Mouse (Mus musculus) brain, embryonic 18.5 days (tissue): ENCODE measurements around the gene Fam129c.

Experiments
- DNase-seq: peaks from one replicate; pipeline ENCODE4 v3.0.0-alpha.2; 2012; ENCODE audit warnings: low read depth, low spot score

Gene Fam129c

GRCm38 (mm10) chr8:71574426-71574825 lies 23.0 kb upstream of the Fam129c start:
- DNase-seq: no peak

GRCm38 (mm10) chr8:71575020-71575419 lies 22.4 kb upstream of the Fam129c start:
- DNase-seq: no peak

- DNase-seq: no peak
Measured at GRCm38 (mm10) chr8:71577856-71578387, 19.5 kb upstream of the Fam129c start.

GRCm38 (mm10) chr8:71579009-71579408 lies 18.4 kb upstream of the Fam129c start:
- DNase-seq: no peak

GRCm38 (mm10) chr8:71579476-71579875 lies 18.0 kb upstream of the Fam129c start:
- DNase-seq: no peak

- DNase-seq: no peak
Measured at GRCm38 (mm10) chr8:71580201-71580600, 17.2 kb upstream of the Fam129c start.

GRCm38 (mm10) chr8:71586891-71587290 lies 10.6 kb upstream of the Fam129c start:
- no peak for DNase-seq

GRCm38 (mm10) chr8:71588762-71589161 lies 8.7 kb upstream of the Fam129c start:
- DNase-seq: no peak

GRCm38 (mm10) chr8:71591017-71591416 lies 6.4 kb upstream of the Fam129c start:
- DNase-seq: no peak

- DNase-seq: peak; percentile 85
Measured at GRCm38 (mm10) chr8:71591471-71592373, 5.7 kb upstream of the Fam129c start, which contains the start of gene Pgls. Pgls (plus strand) TSS chr8:71592176.

- no peak for DNase-seq
Measured at GRCm38 (mm10) chr8:71592374-71593170, 4.9 kb upstream of the Fam129c start.

- DNase-seq: no peak
Measured at GRCm38 (mm10) chr8:71593556-71594323, 3.7 kb upstream of the Fam129c start.

GRCm38 (mm10) chr8:71594324-71594722 lies 3.1 kb upstream of the Fam129c start:
- DNase-seq: no peak

- no peak for DNase-seq
Measured at GRCm38 (mm10) chr8:71595862-71596261, 1.6 kb upstream of the Fam129c start.

GRCm38 (mm10) chr8:71596384-71596783 lies 1.1 kb upstream of the Fam129c start:
- DNase-seq: no peak

- no peak for DNase-seq
Measured at GRCm38 (mm10) chr8:71596798-71597197, 650 bp upstream of the Fam129c start.

- no peak for DNase-seq
Measured at GRCm38 (mm10) chr8:71598375-71598774, 927 bp downstream of the Fam129c start.

- DNase-seq: no peak
Measured at GRCm38 (mm10) chr8:71598841-71599240, 1.4 kb downstream of the Fam129c start.

- no peak for DNase-seq
Measured at GRCm38 (mm10) chr8:71601939-71602665, 4.7 kb downstream of the Fam129c start.

- DNase-seq: no peak
Measured at GRCm38 (mm10) chr8:71602666-71603334, 5.4 kb downstream of the Fam129c start.
